Mouse (Mus musculus) bone marrow macrophage, adult 2 months (primary cell): ENCODE results near the gene Mapk8ip2. TPM values are rescaled to one million over a fixed set of nuclear protein-coding genes. Genes with fewer than 3 reads are reported as not detected.

Source experiments
- H3K27ac ChIP-seq: 2 replicates; pipeline ENCODE4 v1.5.1; 2012; ENCODE audit warnings: low read depth, low read length; ENCODE audit not compliant: insufficient read depth
- H3K4me1 ChIP-seq: 2 replicates; pipeline ENCODE4 v1.6.1; 2012; ENCODE audit warnings: low read length; ENCODE audit not compliant: control insufficient read depth, insufficient read depth
- H3K4me3 ChIP-seq: 2 replicates; pipeline ENCODE4 v1.5.1; 2012; ENCODE audit warnings: mild to moderate bottlenecking, low read length, moderate library complexity; ENCODE audit not compliant: insufficient read depth
- CTCF ChIP-seq: IDR thresholded peaks from 2 replicates; pipeline ENCODE4 v1.5.1; 2012; ENCODE audit warnings: low read depth, mild to moderate bottlenecking, low read length, moderate library complexity
- POLR2A ChIP-seq: IDR thresholded peaks from 2 replicates; pipeline ENCODE4 v1.6.1; 2012; ENCODE audit warnings: mild to moderate bottlenecking, low read depth, low read length, borderline replicate concordance
- polyA plus RNA-seq: library from polyadenylated mRNA; stranded (reverse); fragments of >200 nt; gene quantifications from 2 replicates; pipeline ENCODE4 v1.2.4, GENCODE M21; 2012; ENCODE audit not compliant: missing spikeins, insufficient read depth, insufficient read length

Gene Mapk8ip2
- polyA plus RNA-seq, 1 experiment, result not detected

GRCm38 (mm10) chr15:89452906-89453864, 528 bp upstream of the Mapk8ip2 start:
- no peaks in the 10 kb centered on the region for H3K4me1 ChIP-seq
- no peak for TF ChIP-seq POLR2A
- no peak for TF ChIP-seq CTCF
- H3K4me3 ChIP-seq, result no peak overlapping the region
- H3K27ac ChIP-seq, result no peak overlapping the region

GRCm38 (mm10) chr15:89454857-89455256, 1.1 kb downstream of the Mapk8ip2 start:
- no peaks in the 10 kb centered on the region for H3K4me1 ChIP-seq
- TF ChIP-seq CTCF, result no peak
- no peak for TF ChIP-seq POLR2A
- no peak overlapping the region for H3K27ac ChIP-seq
- H3K4me3 ChIP-seq, result no peak overlapping the region

- Histone ChIP-seq H3K4me1 (no peaks in the 10 kb centered on the region), H3K4me3 (no peak overlapping the region), H3K27ac (no peak overlapping the region)
- no peak for TF ChIP-seq POLR2A
- TF ChIP-seq CTCF, result no peak
Measured at GRCm38 (mm10) chr15:89455642-89456041, 1.9 kb downstream of the Mapk8ip2 start.

- Histone ChIP-seq H3K4me1 (no peaks in the 10 kb centered on the region), H3K4me3 (no peak overlapping the region), H3K27ac (no peak overlapping the region)
- TF ChIP-seq POLR2A (no peak), CTCF (no peak)
Measured at GRCm38 (mm10) chr15:89458942-89459341, 5.2 kb downstream of the Mapk8ip2 start.

GRCm38 (mm10) chr15:89459821-89460220, 6.1 kb downstream of the Mapk8ip2 start:
- Histone ChIP-seq H3K27ac (no peak overlapping the region), H3K4me1 (no peaks in the 10 kb centered on the region), H3K4me3 (no peak overlapping the region)
- TF ChIP-seq CTCF, result no peak
- no peak for TF ChIP-seq POLR2A

- Histone ChIP-seq H3K4me3 (no peak overlapping the region), H3K4me1 (no peaks in the 10 kb centered on the region), H3K27ac (no peak overlapping the region)
- TF ChIP-seq CTCF, result no peak
Measured at GRCm38 (mm10) chr15:89460298-89460697, 6.6 kb downstream of the Mapk8ip2 start.

DNA sequence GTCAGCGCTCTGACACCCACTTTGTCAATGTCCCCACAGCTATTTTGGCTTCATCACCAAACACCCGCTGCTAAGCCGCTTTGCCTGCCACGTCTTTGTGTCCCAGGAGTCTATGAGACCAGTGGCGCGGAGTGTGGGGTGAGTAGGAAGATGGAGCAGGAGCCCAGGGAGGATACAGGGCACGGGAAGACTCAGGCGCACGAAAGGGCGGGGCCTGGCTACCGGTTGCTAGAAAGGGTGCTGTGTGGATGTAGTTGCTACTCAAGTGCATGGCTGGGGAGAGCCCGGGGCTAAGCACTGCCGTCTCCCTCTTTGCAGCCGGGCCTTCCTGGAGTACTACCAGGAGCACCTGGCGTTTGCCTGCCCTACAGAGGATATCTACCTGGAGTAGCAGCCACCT, 7.6 kb downstream of the Mapk8ip2 start:
- Histone ChIP-seq H3K27ac (no peak overlapping the region), H3K4me3 (no peak overlapping the region), H3K4me1 (no peaks in the 10 kb centered on the region)
- TF ChIP-seq CTCF (no peak), POLR2A (no peak)

DNA sequence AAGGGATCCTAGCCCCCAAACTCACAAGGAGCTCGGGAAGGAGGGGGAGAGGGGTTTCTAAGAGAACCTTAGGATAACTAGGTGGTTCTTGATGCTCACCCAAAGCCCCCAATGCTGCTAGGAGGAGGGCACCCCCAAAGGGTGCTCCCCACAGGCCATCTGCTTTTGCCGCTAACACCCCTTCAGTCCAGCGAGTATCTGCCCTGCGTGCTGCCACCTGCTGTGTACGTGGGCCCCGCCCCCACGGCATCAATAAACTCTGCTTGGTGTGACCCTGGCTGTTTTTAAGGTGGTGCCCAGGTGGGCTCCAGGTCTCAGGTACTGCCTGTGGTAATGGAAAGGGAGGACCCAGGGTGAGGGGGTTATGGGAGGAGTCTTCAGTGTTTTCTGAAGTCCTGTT, 8.5 kb downstream of the Mapk8ip2 start:
- no peak overlapping the region for H3K27ac ChIP-seq
- no peak overlapping the region for H3K4me3 ChIP-seq
- no peaks in the 10 kb centered on the region for H3K4me1 ChIP-seq
- TF ChIP-seq POLR2A, result no peak
- TF ChIP-seq CTCF, result no peak

- Histone ChIP-seq H3K4me1 (no peaks in the 10 kb centered on the region), H3K27ac (no peak overlapping the region), H3K4me3 (no peak overlapping the region)
- no peak for TF ChIP-seq POLR2A
- no peak for TF ChIP-seq CTCF
Measured at GRCm38 (mm10) chr15:89463334-89464235, 9.9 kb downstream of the Mapk8ip2 start.

DNA sequence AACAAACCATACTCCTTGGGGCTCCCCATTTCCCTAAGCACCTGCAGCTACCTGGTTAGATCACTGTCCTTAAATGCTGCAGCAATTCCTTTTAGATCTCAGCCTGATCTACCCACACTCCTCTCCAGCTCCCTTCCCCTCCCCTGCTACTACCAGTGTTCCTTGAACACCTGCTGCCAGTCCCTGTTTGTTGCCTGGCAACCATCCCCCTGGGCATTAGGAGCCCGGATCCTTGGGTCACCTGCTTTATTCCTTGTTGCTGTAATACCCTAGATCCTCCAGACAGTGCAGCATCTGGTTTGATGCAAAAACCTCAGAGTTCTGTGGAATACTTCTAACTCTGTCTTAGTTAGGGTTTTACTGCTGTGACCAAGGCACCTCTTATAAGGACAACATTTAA, 11.3 kb downstream of the Mapk8ip2 start:
- no peak for TF ChIP-seq CTCF
- no peak for TF ChIP-seq POLR2A
- H3K4me1 ChIP-seq, result no peaks in the 10 kb centered on the region
- H3K27ac ChIP-seq, result no peak overlapping the region
- H3K4me3 ChIP-seq, result no peak overlapping the region
